Mouse (Mus musculus) neural tube, embryonic 12.5 days (tissue): ENCODE results near the gene Ddah2. TPM values are rescaled to one million over a fixed set of nuclear protein-coding genes. Genes with fewer than 3 reads are reported as not detected.

Experiments
- ATAC-seq: fragments of 200-750 bp; cut with Nextera tagmentation; 2 replicates; pipeline ENCODE4 v1.8.0; 2017; ENCODE audit warnings: low read depth, mild to moderate bottlenecking, moderate TSS enrichment, moderate library complexity; ENCODE audit not compliant: low FRiP score
- H3K27ac ChIP-seq: fragments of 300-500 bp; sonication (generic); 2 replicates; pipeline ENCODE4 v1.5.1; 2016
- H3K27me3 ChIP-seq: fragments of 300-500 bp; sonication (generic); replicated peaks from 2 replicates; pipeline ENCODE4 v1.6.1; 2016; ENCODE audit warnings: mild to moderate bottlenecking
- H3K36me3 ChIP-seq: fragments of 300-500 bp; sonication (generic); 2 replicates; pipeline ENCODE4 v1.6.1; 2016; ENCODE audit warnings: mild to moderate bottlenecking
- H3K4me1 ChIP-seq: fragments of 300-500 bp; sonication (generic); 2 replicates; pipeline ENCODE4 v1.6.1; 2016
- H3K4me2 ChIP-seq: fragments of 300-500 bp; sonication (generic); replicated peaks from 2 replicates; pipeline ENCODE4 v1.6.1; 2016; ENCODE audit warnings: mild to moderate bottlenecking
- H3K4me3 ChIP-seq: fragments of 300-500 bp; sonication (generic); 2 replicates; pipeline ENCODE4 v1.5.1; 2016
- H3K9ac ChIP-seq: fragments of 300-500 bp; sonication (generic); 2 replicates; pipeline ENCODE4 v1.6.1; 2016; ENCODE audit warnings: mild to moderate bottlenecking
- H3K9me3 ChIP-seq: fragments of 300-500 bp; sonication (generic); 2 replicates; pipeline ENCODE4 v1.6.1; 2016; ENCODE audit warnings: mild to moderate bottlenecking
- WGBS: fragments of 180-500 bp; shearing (Covaris S2); methylation state at CpG from one replicate; pipeline ENCODE4 v1.1.7; 2016; 5-methylcytosine and 5-hydroxymethylcytosine counted together
- polyA plus RNA-seq: library from polyadenylated mRNA; unstranded; fragments of >200 nt; fragmentation: Nextera tagmentation; extraction: Ambion mirVana; gene quantifications from 2 replicates; pipeline ENCODE4 v1.2.1, GENCODE M21; 2016

The Ddah2 gene
- polyA plus RNA-seq, 1 experiment from 2014 or later: 591 TPM

DNA sequence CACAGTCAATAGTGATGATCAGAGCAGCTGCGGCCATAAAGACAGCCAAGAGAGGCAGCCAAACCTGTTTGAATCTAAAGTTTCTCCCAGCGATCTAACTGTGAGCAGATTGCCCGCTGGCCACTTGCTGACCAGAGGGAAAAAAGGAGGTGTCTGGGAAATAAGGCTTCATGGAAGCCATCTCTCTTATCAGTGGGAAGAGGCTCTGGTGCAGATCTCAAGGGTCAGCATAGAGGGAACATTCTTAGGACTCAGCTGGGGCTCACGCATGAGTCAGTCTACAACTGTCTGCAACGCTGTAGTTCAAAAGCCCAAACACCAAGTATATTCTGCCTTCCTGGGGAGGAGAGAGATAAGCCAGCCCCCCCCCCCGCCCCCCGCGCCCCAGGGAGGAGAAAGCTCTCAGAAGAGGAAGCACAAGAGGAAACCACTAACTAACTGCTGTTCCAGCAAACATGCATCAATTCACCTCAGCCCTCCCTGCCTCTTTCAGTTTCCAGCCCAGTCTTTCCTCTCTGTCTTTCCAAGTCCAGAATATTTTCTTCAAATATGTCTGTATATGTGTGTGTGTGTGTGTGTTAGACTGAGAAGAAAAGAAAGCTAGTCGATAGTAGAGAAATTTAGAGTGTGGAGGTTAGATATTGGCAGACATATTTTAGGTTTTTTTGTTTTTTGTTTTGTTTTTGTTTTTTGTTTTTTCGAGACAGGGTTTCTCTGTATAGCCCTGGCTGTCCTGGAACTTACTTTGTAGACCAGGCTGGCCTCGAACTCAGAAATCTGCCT lies 10.5 kb upstream of the Ddah2 start:
- no peak overlapping the region for H3K9ac ChIP-seq
- WGBS: 34% methylated on average over 11 of the region's 11 CpGs
- H3K9me3 ChIP-seq: no peaks in the 10 kb centered on the region
- H3K4me1 ChIP-seq: peaks cover 59% of the 10 kb centered on the region
- H3K4me3 ChIP-seq: no peak overlapping the region
- H3K4me2 ChIP-seq: 0 out of 2 replicates have a peak overlapping the region, but pooled peaks have one; percentile 7
- no peaks in the 10 kb centered on the region for H3K27me3 ChIP-seq
- ATAC-seq: no peak
- H3K27ac ChIP-seq: no peak overlapping the region
- peaks cover 9% of the 10 kb centered on the region; the same call in 1 of the 2 replicates for H3K36me3 ChIP-seq

GRCm38 (mm10) chr17:35048932-35049440 lies 9.8 kb upstream of the Ddah2 start:
- no peak overlapping the region for H3K4me3 ChIP-seq
- H3K27me3 ChIP-seq: no peaks in the 10 kb centered on the region
- H3K36me3 ChIP-seq: peaks cover 14% of the 10 kb centered on the region
- no peak overlapping the region for H3K9ac ChIP-seq
- H3K27ac ChIP-seq: no peak overlapping the region
- ATAC-seq: no peak
- H3K9me3 ChIP-seq: no peaks in the 10 kb centered on the region
- peaks cover 59% of the 10 kb centered on the region for H3K4me1 ChIP-seq
- H3K4me2 ChIP-seq: peak overlapping the region; percentile 82
- WGBS: 75% methylated on average over 5 of the region's 5 CpGs

DNA sequence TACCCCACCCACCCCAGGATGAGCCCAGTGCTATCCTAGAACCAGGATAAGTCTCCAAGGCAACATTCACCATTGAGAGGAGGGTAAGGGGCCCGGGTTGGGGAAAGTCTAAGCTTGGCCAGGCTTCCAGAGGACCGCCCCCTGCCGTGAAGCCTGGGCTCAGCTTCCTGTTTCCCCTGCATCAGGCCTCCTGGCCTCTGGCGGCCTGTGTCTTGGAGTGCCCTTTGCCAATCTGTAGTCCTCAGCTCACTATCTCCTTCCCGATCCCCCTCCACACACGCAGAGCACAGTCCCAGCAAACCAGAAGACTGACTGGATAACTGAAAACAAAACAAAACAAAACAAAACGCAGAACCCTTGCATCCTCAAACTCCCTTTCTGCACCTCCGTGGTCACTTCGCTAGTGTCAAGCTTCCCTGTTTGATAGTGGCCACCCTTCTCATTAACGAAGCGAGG lies 9.2 kb upstream of the Ddah2 start, which contains the start of gene Clic1:
Gene Clic1 (plus strand): TSS at position 406 of the 456 bp plus-strand sequence.
- 3% methylated on average over 11 of the region's 11 CpGs for WGBS
- Histone ChIP-seq H3K9me3 (no peaks in the 10 kb centered on the region), H3K9ac (peak within 1 kb of the TSS; percentile 80), H3K4me1 (peaks cover 59% of the 10 kb centered on the region), H3K27me3 (no peaks in the 10 kb centered on the region), H3K27ac (peak within 1 kb of the TSS; percentile 69), H3K36me3 (peaks cover 18% of the 10 kb centered on the region), H3K4me3 (peak within 1 kb of the TSS; percentile 42), H3K4me2 (peak within 1 kb of the TSS; percentile 82)
- ATAC-seq: no peak

DNA sequence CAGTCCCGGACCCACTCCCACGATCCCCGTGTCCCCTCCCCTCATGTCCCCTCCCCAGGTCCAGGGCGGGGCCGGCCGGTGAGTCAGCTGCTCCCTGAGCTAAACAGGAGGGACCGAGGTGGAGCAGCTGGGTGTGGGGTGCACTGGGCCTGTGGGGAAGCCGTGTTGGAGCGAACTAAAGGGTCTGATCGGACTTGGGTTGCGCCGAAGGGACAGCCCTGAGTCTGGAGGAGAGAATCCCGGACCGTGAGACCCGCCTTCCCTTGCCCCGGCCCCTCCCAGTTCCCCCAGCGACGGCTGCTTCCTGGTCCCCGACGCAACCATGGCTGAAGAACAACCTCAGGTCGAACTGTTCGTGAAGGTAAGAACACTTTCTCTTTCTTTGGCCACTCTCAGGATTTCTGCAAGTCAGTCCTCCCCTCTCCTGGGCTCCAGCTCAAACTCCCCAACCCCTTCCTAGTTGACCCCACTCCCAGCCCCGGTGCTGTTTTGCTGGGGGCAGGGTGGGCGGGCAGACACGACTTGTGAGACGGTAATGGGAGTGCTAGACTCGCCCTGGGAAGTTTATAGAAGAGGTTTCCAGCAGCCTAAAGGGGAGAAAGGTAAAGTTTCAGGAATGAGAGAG lies 8.6 kb upstream of the Ddah2 start:
- peaks cover 22% of the 10 kb centered on the region for H3K36me3 ChIP-seq
- H3K9ac ChIP-seq: peak overlapping the region; percentile 80
- H3K4me2 ChIP-seq: peak overlapping the region; percentile 82
- H3K9me3 ChIP-seq: no peaks in the 10 kb centered on the region
- H3K4me1 ChIP-seq: peaks cover 56% of the 10 kb centered on the region
- under 1% methylated on average over 27 of the region's 27 CpGs for WGBS
- peak overlapping the region; percentile 69 for H3K27ac ChIP-seq
- ATAC-seq: no peak
- H3K27me3 ChIP-seq: no peaks in the 10 kb centered on the region
- peak overlapping the region; percentile 42 for H3K4me3 ChIP-seq

GRCm38 (mm10) chr17:35051156-35052086 lies 7.4 kb upstream of the Ddah2 start:
- H3K36me3 ChIP-seq: peaks cover 33% of the 10 kb centered on the region
- peak overlapping the region; percentile 42 for H3K4me3 ChIP-seq
- H3K27me3 ChIP-seq: no peaks in the 10 kb centered on the region
- peak overlapping the region; percentile 83 for H3K27ac ChIP-seq
- H3K9me3 ChIP-seq: no peaks in the 10 kb centered on the region
- WGBS: 2% methylated on average over 21 of the region's 21 CpGs
- H3K9ac ChIP-seq: peak overlapping the region; percentile 80
- H3K4me2 ChIP-seq: peak overlapping the region; percentile 82
- peak; percentile 61 for ATAC-seq
- H3K4me1 ChIP-seq: peaks cover 52% of the 10 kb centered on the region

DNA sequence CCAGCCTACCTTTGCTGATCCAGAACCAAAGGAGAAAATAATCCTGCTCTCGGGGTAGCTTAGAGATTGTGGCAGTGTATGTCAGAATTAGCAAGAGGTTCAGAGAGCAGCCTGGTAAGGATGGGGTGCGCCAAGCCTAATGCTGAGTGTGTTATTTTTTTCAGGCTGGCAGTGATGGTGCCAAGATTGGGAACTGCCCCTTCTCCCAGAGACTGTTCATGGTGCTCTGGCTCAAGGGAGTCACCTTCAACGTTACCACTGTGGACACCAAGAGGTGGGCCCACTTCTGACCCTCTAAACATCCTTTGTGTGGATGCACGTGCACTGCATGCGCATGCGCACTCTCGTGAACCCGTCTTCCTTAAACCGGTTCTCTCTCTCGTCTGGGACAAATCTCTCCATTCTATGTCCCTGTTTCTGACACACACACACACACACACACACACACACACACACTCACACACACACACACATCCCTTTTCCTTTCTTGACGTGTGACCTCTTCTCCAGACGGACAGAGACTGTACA lies 6.5 kb upstream of the Ddah2 start:
- WGBS: 84% methylated on average over 12 of the region's 12 CpGs
- peaks cover 35% of the 10 kb centered on the region for H3K36me3 ChIP-seq
- H3K27ac ChIP-seq: peak overlapping the region; percentile 83
- no peaks in the 10 kb centered on the region for H3K27me3 ChIP-seq
- peaks cover 46% of the 10 kb centered on the region for H3K4me1 ChIP-seq
- no peaks in the 10 kb centered on the region for H3K9me3 ChIP-seq
- H3K4me3 ChIP-seq: peak overlapping the region; percentile 42
- peak overlapping the region; percentile 80 for H3K9ac ChIP-seq
- H3K4me2 ChIP-seq: peak overlapping the region; percentile 82
- no peak for ATAC-seq

DNA sequence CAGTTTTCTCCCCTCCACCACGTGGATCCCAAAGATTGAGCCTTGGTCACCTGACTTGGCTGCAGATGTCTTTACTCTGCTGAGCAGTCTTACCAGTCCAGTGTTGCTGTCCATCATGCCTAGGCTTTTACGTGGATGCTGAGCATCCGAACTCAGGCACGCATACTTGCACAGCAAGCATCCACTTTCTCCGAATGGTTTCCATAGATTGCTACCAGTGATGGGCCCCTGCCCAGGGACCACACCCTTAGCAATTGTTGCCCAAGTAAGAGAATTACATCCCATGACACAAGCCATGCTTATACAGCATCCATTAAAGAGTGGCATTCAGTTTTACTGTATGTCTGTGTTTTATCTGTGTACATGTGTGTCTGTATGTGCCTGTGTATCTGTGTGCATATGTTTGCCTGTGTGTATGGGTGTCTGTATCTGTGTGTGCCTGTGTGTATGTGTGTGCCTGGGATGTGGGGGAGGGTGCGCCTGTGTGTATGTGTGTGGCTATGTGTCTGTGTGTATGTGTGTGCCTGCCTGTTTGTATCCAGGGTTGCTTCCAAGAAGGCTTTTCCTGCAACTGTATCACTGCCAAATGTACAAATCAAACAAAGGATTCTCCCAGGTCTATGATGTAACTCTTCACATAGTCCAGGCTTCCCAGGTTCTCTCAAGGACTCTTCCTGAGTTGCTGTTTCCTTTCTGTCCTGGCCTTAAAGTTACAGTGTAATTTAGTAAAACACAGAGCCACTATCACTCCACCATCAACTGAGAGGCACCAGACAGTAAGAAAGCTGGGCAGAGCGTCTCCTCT lies 2.9 kb upstream of the Ddah2 start:
- Histone ChIP-seq H3K27me3 (no peaks in the 10 kb centered on the region), H3K36me3 (peaks cover 43% of the 10 kb centered on the region), H3K9me3 (no peaks in the 10 kb centered on the region), H3K4me1 (peaks cover 40% of the 10 kb centered on the region), H3K9ac (no peak overlapping the region), H3K4me3 (no peak overlapping the region), H3K27ac (no peak overlapping the region), H3K4me2 (no peak overlapping the region)
- 92% methylated on average over 7 of the region's 7 CpGs for WGBS
- no peak for ATAC-seq

- H3K9ac ChIP-seq: no peak overlapping the region
- 79% methylated on average over 3 of the region's 3 CpGs for WGBS
- no peaks in the 10 kb centered on the region for H3K27me3 ChIP-seq
- no peak for ATAC-seq
- H3K36me3 ChIP-seq: peaks cover 53% of the 10 kb centered on the region
- no peak overlapping the region for H3K27ac ChIP-seq
- H3K4me1 ChIP-seq: peaks cover 30% of the 10 kb centered on the region
- no peak overlapping the region for H3K4me3 ChIP-seq
- no peaks in the 10 kb centered on the region for H3K9me3 ChIP-seq
- H3K4me2 ChIP-seq: no peak overlapping the region
These were observed 1.7 kb upstream of the Ddah2 start for GRCm38 (mm10) chr17:35057090-35057489.

- H3K27ac ChIP-seq: no peak overlapping the region
- no peaks in the 10 kb centered on the region for H3K27me3 ChIP-seq
- 0 out of 2 replicates have a peak overlapping the region, but pooled peaks have one; percentile 13 for H3K9ac ChIP-seq
- peaks cover 56% of the 10 kb centered on the region for H3K36me3 ChIP-seq
- no peak overlapping the region for H3K4me3 ChIP-seq
- WGBS: 70% methylated on average over 9 of the region's 9 CpGs
- peak overlapping the region; percentile 94 for H3K4me2 ChIP-seq
- ATAC-seq: 0 out of 2 replicates have a peak, but pooled peaks have one; percentile 0
- peaks cover 21% of the 10 kb centered on the region for H3K4me1 ChIP-seq
- no peaks in the 10 kb centered on the region for H3K9me3 ChIP-seq
These were observed 519 bp upstream of the Ddah2 start for GRCm38 (mm10) chr17:35058316-35058715.

DNA sequence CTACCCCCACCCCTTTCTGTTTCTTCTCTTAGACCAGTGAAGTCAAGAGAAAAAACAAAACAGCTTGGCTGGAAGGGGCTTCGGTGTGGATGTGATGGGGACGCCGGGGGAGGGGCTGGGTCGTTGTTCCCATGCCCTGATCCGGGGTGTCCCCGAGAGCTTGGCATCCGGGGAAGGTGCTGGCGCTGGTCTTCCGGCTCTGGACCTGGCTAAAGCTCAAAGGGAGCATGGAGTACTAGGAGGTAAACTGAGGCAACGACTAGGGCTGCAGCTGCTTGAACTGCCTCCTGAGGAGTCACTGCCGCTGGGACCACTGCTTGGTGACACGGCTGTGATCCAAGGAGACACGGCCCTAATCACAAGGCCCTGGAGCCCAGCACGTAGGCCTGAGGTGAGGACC lies 1.2 kb downstream of the Ddah2 start:
- Histone ChIP-seq H3K4me1 (peaks cover 29% of the 10 kb centered on the region), H3K9me3 (no peaks in the 10 kb centered on the region), H3K27ac (no peak overlapping the region), H3K4me2 (peak overlapping the region; percentile 94), H3K27me3 (0 out of 2 replicates have a peak, but pooled peaks cover 4% of the 10 kb centered on the region), H3K4me3 (peak overlapping the region; percentile 80), H3K9ac (peak overlapping the region; percentile 86), H3K36me3 (peaks cover 46% of the 10 kb centered on the region)
- 23% methylated on average over 14 of the region's 14 CpGs for WGBS
- ATAC-seq: 0 out of 2 replicates have a peak, but pooled peaks have one; percentile 0
